Mouse (Mus musculus) frontal cortex, adult (tissue): Measurements from ENCODE around the gene Pou2f3.
A peak's percentile ranks its signal among the peaks of the same experiment; 100 is the strongest.
"Not testable (repeated sequence)": the region's sequence is repeated elsewhere in the genome, so short reads cannot be mapped to it uniquely, and the experiment has no call there.

Source experiments
- ATAC-seq: cut with Nextera tagmentation; 2 replicates; pipeline ENCODE4 v1.9.2; 2017; ENCODE audit warnings: mild to moderate bottlenecking, moderate library complexity, mixed read lengths; ENCODE audit not compliant: low TSS enrichment

The Pou2f3 gene

DNA sequence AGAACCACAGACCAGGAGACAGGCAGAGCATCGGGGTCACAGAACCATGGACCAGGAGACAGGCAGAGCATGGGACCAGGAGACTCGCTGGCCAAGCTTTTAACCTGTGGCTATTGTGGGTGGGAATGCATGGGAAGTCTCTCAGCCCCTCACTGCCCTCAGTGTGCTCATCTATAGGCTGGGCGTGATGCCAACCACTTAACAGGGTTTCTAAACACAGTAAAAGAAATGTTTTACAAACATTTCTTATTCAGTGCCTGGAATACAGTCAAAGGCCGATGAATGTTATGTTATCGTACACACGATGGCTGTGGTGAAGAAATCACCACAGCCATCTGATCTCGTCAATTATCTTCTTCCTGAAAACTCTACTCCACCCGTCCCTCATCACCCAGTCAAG, 43.1 kb downstream of the Pou2f3 start:
- ATAC-seq, result no peak

DNA sequence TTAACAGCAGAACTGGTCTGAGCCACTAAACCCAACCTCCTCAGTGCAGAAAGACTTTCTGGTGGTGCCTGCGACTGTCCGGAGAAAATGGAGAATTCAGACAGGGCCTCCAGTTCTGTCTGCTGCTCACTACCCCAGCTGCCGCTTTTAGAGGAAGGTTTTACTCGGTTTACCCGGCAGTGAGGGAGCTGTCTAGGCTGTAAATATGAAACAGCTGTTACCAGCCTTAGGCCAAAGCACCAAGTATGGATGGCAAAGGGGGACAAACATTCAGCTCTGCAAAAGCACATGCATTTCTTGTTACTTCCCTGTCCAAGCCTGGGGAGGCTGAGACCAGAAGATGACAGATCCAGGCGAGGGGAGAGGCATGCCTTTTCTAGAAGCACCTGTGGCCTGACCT, 43.8 kb downstream of the Pou2f3 start:
- ATAC-seq, result no peak

DNA sequence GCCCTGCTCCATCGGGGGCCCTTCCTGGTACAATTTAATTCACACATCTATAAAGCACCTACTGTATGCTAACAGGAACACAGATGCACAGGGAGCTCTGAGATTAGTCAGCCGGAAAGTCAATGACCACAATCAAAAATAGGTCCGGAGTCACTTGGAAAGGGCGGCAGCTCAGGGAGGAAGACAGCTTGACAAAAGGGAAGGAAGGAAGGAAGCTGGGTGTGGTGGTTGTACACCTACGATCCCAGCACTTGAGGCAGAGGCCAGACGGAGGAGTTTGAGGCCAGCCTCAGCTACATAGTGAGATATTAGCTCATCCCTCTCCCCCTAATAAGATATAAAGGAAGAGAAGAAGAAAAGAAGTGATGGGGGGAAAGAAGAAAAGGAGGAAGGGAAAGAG, 54.2 kb downstream of the Pou2f3 start:
- no peak for ATAC-seq

- ATAC-seq, result no peak
These were observed 58.4 kb downstream of the Pou2f3 start for GRCm38 (mm10) chr9:43151779-43152178.

- ATAC-seq, result no peak
These were observed 59.2 kb downstream of the Pou2f3 start for GRCm38 (mm10) chr9:43150957-43151356.

GRCm38 (mm10) chr9:43150075-43150474, 60.1 kb downstream of the Pou2f3 start:
- ATAC-seq, result peak; percentile 74

DNA sequence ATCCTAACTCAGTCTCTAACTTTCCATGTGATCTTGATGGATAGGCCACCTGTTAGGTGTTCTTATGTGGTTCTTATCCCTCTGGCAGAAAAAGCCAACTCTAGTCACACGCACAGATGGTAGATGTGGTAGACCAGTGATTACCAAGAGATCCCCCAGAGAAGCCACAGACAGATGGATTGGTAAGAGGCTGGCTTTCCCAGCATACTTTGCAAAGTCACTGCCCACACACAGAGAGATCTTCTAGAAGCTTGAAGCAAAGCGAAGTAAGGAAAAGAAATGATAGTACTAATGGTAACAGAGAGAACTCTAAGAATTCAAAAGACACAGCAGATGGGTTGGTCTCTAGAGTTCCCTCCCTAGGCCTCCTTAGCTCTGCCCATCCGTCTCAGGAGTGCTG, 60.7 kb downstream of the Pou2f3 start:
- ATAC-seq, result peak; percentile 81

DNA sequence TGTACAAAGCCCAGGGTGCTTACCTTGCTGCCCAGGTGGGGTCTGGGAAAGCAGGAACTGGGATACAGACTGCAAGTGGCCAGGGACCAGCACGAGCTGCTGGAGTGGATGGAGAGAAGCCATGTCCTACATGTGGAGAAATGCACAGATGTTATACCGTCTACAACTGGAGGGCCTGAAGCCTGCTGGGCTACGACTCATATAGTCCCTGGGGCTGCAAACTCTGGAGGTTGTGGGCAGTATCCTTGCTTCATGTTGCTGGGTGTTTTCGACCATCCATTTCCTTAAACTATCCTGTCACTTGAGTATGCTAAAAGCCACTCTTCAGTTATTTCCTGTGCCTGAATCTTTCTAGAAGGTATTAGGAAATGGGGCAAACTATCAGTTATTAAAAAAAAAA, 65.0 kb downstream of the Pou2f3 start:
- no peak for ATAC-seq

GRCm38 (mm10) chr9:43144206-43144810, 65.9 kb downstream of the Pou2f3 start:
- peak; percentile 55; the same call in 1 of the 2 replicates for ATAC-seq

GRCm38 (mm10) chr9:43141839-43142238, 68.3 kb downstream of the Pou2f3 start:
- peak; percentile 72 for ATAC-seq

DNA sequence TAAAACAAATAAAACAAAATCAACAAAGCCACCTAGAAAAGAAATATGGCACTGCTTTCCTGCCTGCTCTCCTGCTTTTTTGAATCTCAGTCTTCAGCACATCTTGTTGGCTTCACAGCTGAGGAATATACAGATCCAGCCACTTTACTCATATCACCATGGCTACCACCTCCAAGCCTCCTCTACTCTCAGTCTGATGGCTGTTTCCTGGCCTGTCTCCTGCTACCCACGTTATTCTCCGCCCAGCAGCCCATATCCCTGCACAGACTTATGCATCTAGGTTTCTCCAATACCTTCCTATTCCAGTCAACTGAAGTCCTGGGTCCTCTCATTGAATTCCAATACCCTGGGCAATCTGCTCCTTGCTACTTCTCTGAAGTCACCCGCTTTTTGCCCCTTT, 76.6 kb downstream of the Pou2f3 start:
- ATAC-seq, result peak; percentile 99

DNA sequence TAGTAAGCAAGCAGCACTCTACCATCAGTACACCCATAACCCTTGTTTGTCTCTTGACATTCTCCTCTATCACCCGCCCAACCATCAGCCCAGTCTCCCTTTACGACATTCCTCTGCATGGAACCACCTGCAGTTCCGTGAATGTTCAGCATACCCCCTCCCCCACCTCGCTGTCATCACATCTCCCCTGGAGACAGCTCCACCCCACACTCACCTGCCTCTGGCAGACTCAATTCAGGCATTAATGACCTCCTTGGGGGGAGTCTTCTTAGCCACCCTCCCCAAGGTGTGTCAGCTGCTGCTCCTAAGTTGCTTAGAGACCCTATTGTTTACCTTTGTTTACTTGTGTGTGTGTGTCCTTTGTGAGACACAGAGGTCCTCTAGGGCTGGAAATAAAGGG, 77.8 kb downstream of the Pou2f3 start:
- ATAC-seq, result no peak

DNA sequence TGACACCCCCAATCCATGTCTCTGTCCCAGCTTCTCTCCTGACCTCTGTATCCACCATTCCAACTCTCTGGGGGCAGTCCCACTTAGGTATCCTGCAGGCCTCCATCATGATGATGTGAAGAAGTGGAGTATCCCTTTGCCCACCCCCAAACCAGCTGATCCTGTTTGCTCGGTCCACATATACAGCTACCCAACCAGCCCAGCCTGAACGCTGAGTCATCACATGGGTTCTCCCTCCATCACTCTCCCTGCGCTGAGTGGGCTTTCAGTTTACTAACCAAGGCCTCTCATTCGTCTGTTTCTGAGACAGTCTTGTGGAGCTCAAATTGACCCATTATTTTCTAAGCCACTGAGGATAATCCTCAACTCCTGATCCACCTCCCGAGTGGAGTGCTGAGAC, 78.2 kb downstream of the Pou2f3 start:
- ATAC-seq, result no peak

DNA sequence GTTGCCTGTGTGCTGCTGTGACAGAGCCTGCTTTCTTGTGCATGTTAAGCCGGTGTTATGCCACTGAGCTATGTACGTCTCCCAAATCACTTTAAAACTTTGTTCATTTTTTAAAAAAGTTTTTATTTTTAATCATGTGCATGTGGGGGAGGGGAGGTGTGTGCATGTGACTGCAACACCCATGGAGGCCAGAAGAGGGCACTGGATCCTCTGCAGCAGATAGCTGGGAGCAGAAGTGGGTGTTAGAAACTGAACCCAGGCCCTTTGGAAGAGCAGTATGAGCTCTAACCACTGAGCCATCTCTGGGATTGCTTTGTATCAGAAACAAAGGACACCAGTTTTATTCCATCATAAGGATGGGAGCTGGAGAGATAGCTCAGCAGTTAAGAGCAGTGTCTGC, 79.5 kb downstream of the Pou2f3 start:
- ATAC-seq, result no peak

GRCm38 (mm10) chr9:43127101-43127787, 82.9 kb downstream of the Pou2f3 start:
- peak; percentile 72 for ATAC-seq

DNA sequence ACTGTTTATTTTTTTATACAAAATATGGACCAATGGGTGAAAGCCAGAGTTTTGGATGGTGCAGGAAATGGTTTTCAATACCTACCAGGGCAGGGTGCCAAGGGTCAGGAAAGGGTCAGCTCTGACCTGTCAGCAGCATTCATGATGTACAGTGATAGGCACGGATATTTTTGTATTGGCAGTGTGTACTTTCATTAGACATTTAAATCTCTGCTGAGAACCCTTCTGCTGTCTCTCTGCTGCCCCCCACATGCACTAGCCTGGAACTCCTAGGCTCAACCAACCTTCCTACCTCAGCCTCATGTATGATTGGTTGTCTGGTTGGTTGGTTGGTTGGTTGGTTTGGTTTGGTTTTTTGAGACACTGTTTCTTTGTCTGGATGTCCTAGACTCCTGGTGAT, 87.8 kb downstream of the Pou2f3 start:
- ATAC-seq, result no peak

- not testable (repeated sequence) for ATAC-seq
These were observed 88.2 kb downstream of the Pou2f3 start for GRCm38 (mm10) chr9:43121948-43122347.

GRCm38 (mm10) chr9:43116997-43117336, 93.2 kb downstream of the Pou2f3 start:
- no peak for ATAC-seq

DNA sequence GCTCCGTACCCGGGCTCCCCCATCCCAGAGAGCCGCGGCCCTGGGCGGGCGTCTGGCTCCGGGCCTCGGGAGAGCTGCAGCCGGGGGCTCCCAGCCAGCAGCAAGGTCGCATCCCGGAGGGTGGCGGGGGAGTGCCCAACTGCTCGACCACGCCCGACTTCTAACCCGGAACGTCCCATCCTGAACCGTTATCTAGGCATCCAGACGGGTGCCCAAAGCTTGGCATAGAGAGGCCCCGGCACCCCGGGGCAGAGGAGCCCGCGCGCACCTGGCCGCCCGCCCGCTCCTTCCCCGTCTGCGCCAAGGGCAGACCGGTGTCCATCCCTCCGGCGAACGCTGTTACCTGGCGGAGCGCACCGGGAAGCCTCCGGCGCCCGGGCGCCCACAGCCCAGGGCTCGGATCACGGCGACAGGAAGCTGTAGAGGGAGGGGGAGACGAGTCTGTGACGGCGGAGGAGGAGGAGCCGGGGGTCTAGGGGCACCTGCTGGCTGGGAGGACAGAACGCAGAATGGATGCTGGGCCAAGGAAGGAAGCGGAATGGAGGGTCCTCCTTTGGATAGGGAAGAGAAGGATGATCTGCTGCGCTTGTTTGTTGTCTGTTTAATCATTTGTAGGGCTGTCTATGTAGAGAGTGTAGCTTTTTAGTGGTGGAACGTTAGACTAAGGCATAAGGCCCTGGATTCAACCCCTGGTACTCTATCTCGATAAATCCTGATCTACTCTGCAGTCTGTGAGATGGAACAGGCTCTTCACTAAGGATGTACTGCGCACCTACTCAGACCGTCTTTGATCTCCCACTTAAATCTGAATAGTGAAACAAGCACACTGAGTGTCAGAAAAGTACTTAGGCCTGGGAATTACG, 93.8 kb downstream of the Pou2f3 start, which contains the start of gene Tmem136:
Gene Tmem136 (minus strand): TSS at position 437 of the 863 bp plus-strand sequence.
- peak; percentile 89 for ATAC-seq

- ATAC-seq, result peak; percentile 21; the same call in 1 of the 2 replicates
These were observed 94.6 kb downstream of the Pou2f3 start for GRCm38 (mm10) chr9:43115431-43116133.

DNA sequence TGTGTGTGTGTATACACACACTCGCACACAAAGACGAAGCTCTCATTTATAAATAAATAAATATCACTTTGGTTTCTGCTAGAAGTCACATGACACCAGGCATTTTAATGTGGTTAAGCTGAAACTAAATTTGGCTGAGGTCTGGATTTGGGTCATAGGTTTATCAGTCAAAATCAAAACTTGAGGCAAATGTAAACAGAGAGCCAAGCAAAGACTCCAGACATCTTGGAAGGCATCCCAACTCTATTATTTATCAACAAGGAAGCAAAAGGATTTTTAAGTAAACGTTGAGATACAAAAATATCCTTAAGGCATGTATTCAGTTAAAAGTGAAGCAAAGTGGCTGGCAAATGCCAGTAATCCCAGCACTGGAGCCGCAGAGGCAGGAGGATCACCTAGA, 95.3 kb downstream of the Pou2f3 start:
- ATAC-seq, result no peak
